Mouse (Mus musculus) thymus, adult 2 months (tissue): ENCODE results near the gene Pyurf. TPM values are rescaled to one million over a fixed set of nuclear protein-coding genes. Genes with fewer than 3 reads are reported as not detected.

Experiments used
- DNase-seq: peaks from one replicate; pipeline ENCODE4 v3.0.0; 2021
- H3K27ac ChIP-seq: fragments of 200-500 bp; 2 replicates; pipeline ENCODE4 v1.5.1; 2012; ENCODE audit warnings: low read length, control low read depth; ENCODE audit not compliant: control insufficient read depth, insufficient read depth
- H3K27me3 ChIP-seq: fragments of 200-500 bp; 2 replicates; pipeline ENCODE4 v1.6.1; 2012; ENCODE audit warnings: mild to moderate bottlenecking, low read length, moderate library complexity, mixed read lengths; ENCODE audit not compliant: control insufficient read depth, insufficient read depth
- H3K36me3 ChIP-seq: fragments of 200-500 bp; 2 replicates; pipeline ENCODE4 v1.6.1; 2012; ENCODE audit warnings: mild to moderate bottlenecking, low read length, moderate library complexity; ENCODE audit not compliant: control insufficient read depth, insufficient read depth
- H3K4me1 ChIP-seq: fragments of 200-500 bp; replicated peaks from 2 replicates; pipeline ENCODE4 v1.6.1; 2012; ENCODE audit warnings: low read length; ENCODE audit not compliant: control insufficient read depth, insufficient read depth
- H3K4me3 ChIP-seq: fragments of 200-500 bp; 2 replicates; pipeline ENCODE4 v1.5.1; 2012; ENCODE audit warnings: mild to moderate bottlenecking, low read length, control low read depth, moderate library complexity; ENCODE audit not compliant: control insufficient read depth, insufficient read depth
- CTCF ChIP-seq: fragments of 200-500 bp; IDR thresholded peaks from 2 replicates; pipeline ENCODE4 v1.5.1; 2012; ENCODE audit warnings: mild to moderate bottlenecking, control low read depth, low read length, moderate library complexity, borderline replicate concordance; ENCODE audit not compliant: control insufficient read depth, poor library complexity, insufficient read depth; ENCODE audit errors: extremely low read depth
- POLR2A ChIP-seq: fragments of 200-500 bp; IDR thresholded peaks from 2 replicates; pipeline ENCODE4 v1.6.1; 2012; ENCODE audit warnings: mild to moderate bottlenecking, low read length, control low read depth, moderate library complexity; ENCODE audit not compliant: control insufficient read depth, poor library complexity, insufficient read depth; ENCODE audit errors: extremely low read depth
- WGBS: fragments of 180-500 bp; shearing (Covaris S2); methylation state at CpG from one replicate; pipeline ENCODE4 v1.1.7; 2018; 5-methylcytosine and 5-hydroxymethylcytosine counted together
- polyA plus RNA-seq: library from polyadenylated mRNA; depleted of rRNA; stranded (reverse); fragments of >200 nt; gene quantifications from 2 replicates; pipeline ENCODE4 v1.2.3, GENCODE M21; 2012; rRNA removed

Pyurf gene
- polyA plus RNA-seq, 1 experiment, result 7.4 TPM

GRCm38 (mm10) chr6:57639531-57639930 is 52.3 kb downstream of the Pyurf start:
- no peak overlapping the region for H3K4me3 ChIP-seq
- H3K4me1 ChIP-seq, result 0 out of 2 replicates have a peak, but pooled peaks cover 2% of the 10 kb centered on the region
- peaks cover 3% of the 10 kb centered on the region; the same call in 1 of the 2 replicates for H3K36me3 ChIP-seq
- no peaks in the 10 kb centered on the region for H3K27me3 ChIP-seq
- TF ChIP-seq CTCF (no peak), POLR2A (no peak)
- no peak overlapping the region for H3K27ac ChIP-seq
- 95% methylated on average over 1 of the region's 1 CpGs for WGBS
- no peak for DNase-seq

Other genes starting within 250 kb of the Pyurf start
- gene Ppm1k, start 156.6 kb downstream of the Pyurf start, polyA plus RNA-seq, result 3.5 and 4.7 TPM in 2 replicates
- gene Herc6, start 111.1 kb downstream of the Pyurf start, polyA plus RNA-seq, result 13.9 and 15.7 TPM in 2 replicates
- gene Lancl2, start 10.5 kb upstream of the Pyurf start, polyA plus RNA-seq, result 4.3 and 5.2 TPM in 2 replicates
- 16.2 and 18.4 TPM in 2 replicates for gene Vopp1, start 133.1 kb upstream of the Pyurf start, polyA plus RNA-seq
- not detected in 2 replicates for gene Vmn1r21, start 158.3 kb upstream of the Pyurf start, polyA plus RNA-seq
- gene Vmn1r22, start 215.9 kb upstream of the Pyurf start, polyA plus RNA-seq, result not detected in 2 replicates
- not detected in 2 replicates for gene Vmn1r23, start 234.8 kb upstream of the Pyurf start, polyA plus RNA-seq